Mouse (Mus musculus) adrenal gland, adult 18-20 months (tissue): Measurements from ENCODE around the gene Sema4g. TPM values are rescaled to one million over a fixed set of nuclear protein-coding genes. Genes with fewer than 3 reads are reported as not detected.
"Not testable (repeated sequence)": the region's sequence is repeated elsewhere in the genome, so short reads cannot be mapped to it uniquely, and the experiment has no call there.

Experiments
- DNase-seq, 2 experiments: peaks; one replicate each; pipeline ENCODE4 v3.0.0; 2021 to 2022; ENCODE audit warnings: low spot score in 2 of 2
- total RNA-seq, 2 experiments: library from RNA; stranded (reverse); gene quantifications; 1 replicate in 1 of 2; 2 replicates in 1 of 2; pipeline ENCODE4 v1.2.3; 2021

Gene Sema4g
- total RNA-seq, 2 experiments from 2014 or later, result 4.1 to 5.5 TPM

DNA sequence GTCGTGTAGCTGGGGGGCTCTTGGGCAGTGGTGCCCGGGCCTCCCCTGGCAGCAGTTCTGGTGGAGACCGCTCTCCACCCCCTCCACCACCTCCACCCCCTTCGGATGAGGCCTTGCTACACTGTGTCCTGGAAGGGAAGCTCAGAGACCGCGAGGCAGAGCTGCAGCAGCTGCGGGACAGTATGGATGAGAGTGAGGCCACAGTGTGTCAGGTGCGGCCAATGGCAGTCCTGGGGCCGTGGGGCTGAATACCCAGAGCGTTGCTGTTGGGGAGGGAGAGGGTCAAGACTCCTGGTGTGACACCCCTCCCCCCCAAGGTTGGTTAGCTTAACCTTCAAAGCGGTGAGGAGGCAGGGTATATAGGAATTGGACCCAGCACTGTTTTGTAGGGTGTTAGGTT is 35.1 kb downstream of the Sema4g start:
- no peak for DNase-seq

GRCm38 (mm10) chr19:45024775-45025174 is 35.9 kb downstream of the Sema4g start:
- DNase-seq, result no peak

DNA sequence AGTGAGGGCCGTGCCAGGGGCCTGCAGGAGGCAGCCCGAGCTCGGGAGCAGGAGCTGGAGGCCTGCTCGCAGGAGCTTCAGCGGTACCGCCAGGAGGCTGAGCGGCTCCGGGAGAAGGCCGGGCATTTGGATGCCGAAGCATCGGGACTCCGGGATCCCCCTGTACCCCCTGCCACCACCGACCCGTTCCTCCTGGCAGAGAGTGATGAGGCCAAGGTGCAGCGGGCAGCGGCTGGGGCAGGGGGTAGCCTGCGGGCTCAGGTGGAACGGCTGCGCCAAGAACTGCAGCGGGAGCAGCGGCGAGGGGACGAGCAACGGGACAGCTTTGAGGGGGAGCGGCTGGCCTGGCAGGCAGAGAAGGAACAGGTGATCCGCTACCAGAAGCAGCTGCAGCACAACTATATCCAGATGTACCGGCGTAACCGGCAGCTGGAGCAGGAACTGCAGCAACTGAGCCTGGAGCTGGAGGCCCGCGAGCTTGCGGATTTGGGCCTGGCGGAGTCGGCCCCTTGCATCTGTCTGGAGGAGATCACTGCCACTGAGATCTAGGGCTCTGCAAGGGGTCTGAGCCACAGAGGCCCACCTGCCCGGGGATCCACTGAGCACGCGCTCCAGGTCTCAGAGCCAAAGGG is 37.2 kb downstream of the Sema4g start:
- DNase-seq, result no peak

GRCm38 (mm10) chr19:45026958-45027670 is 38.2 kb downstream of the Sema4g start:
- no peak for DNase-seq

DNA sequence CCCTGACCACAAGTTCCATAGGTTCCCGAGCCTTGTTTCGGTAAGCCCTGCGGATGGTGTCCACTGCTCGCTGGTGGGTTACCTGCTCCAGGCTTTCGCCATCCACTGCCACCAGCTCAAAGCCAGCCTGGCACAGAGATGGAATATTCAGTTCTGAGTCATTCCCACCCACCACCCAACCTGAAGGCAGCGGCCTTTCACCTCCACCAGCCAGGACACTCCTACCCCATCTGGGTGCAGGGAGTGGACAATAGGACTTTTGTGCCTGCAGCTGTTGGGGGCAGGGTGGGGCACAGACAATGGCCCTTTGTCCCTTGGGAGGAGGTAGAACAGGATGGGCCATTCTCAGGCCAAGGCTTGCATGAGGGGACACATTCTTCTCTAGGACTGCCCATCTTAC is 38.9 kb downstream of the Sema4g start:
- DNase-seq, result no peak

DNA sequence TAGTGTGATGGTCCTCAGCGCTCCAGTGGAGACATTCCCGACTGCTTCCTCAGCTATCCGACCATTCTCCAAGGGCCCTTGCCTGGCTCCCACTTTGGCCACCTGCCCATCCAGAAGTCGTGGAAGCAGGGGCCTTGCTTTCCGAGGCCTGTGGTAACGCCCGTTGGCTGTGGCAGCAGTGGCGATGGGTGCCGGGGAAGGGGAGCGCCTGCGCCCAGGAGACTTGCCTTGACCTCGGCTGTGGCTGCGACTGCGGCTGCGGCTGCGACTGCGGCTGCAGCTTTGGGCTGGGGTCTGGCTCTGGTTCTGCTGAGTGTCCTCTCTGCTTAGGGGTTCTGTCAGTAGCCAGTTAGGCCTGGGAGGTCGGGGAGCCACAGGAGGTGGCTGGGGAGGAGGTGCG is 39.8 kb downstream of the Sema4g start:
- DNase-seq, result no peak

DNA sequence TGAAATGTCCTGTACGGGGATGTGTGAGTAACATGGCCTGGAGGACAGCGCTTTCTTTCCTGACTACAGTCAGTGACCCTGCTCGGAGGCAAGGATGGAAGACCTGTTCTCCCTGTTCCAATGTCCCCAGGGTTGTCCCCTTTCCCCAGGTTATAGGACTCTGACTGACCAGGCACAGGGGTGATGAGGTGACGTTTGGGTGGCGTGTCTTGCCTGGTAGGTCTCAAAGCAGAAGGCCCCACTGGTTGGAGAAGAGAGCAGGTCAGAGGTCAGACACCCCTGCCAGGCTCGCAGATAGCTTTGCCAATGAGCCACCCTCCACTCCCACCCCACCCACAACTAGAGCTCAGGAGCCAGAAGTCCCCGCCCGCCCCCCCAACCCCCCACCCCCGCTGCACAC is 40.7 kb downstream of the Sema4g start:
- no peak for DNase-seq

GRCm38 (mm10) chr19:45030111-45030510 is 41.2 kb downstream of the Sema4g start:
- DNase-seq, result peak; percentile 65 to 68

DNA sequence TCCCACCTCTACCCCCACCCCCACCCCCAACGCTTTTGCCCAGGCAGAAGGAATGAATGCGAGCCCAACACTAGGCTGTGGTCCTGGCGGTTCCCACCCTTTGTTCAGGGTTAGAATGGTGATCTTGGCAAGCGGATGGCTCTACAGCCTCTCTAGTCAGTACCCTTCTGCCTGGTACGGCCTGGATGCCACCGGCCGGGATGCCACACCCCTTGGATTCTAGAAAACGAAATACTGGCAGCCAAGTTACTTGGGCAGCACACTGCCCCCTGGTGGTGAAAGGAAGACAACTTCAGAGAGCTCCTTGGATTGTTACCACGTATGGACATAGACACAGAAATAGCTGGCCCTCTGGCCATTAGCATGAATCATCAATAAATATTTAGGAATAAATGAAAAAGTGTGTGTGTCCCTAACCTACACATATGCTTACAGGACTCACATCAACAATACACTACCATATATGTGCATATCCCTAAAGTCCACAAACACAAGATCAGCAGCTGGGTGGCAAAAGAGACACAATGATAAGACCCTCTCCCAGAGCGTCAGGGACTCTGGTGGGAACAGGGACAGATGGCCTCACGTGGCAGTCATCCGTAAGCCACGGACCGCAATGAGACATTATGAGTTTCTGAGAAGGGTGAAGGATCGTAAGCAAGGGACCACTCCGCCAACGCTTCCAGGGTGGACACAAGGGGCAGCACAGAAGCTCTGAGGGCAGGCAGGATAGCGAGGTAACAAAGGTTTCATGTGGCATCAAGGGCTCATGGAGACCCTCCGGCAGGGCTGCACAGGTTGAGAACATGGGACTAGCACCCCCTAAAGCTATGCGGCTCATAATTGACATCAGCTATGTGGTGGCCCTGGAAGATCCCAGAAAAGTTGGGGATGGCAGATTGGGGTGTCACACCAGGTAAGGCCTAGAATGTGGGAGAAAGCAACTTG is 42.1 kb downstream of the Sema4g start:
- peak; percentile 72 to 73 for DNase-seq

GRCm38 (mm10) chr19:45031780-45032179 is 42.9 kb downstream of the Sema4g start:
- peak; percentile 75 to 78 for DNase-seq

- DNase-seq, result no peak
These were observed 43.9 kb downstream of the Sema4g start for GRCm38 (mm10) chr19:45032570-45033332.

DNA sequence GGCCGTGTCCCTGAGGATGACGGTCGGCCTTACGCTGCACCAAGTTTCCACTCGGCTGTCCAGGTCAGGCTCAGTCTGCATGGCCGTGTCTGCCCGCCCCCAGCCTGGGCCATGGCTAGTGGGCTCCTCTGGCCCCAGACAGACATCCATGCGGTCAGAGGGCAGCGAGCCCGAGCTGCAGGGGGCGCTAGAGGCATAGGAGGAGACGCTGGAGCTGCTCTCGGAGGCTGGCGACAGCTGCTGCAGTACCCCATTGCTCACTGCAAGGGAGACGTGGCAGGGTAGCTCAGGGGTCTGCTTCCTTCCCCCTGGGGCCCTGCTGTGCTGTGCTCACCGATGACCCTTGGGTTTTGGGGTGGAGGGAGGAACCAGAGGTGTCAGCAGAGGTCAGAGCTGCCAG is 48.0 kb downstream of the Sema4g start:
- peak; percentile 68 to 71 for DNase-seq

GRCm38 (mm10) chr19:45038198-45038597 is 49.3 kb downstream of the Sema4g start:
- DNase-seq, result not testable (repeated sequence)

DNA sequence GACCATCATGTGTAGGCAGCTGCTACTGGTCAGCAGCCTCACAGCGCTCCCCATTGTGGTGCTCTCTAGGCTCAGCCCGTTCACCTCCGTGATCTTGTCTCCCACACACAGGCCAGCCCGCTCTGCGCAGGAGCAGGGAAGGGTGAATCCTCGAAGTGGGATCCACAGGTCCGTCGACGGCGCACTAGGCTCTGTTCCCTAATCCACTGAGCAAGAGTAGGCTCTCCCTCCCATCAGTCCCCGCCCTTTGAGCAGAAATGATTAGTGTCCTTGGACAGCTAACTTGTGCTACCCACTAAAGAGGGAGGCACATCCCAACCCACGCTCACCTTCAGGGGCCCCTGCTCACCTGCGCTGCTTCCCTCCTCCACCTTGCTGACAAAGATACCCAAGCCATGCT is 51.3 kb downstream of the Sema4g start:
- DNase-seq, result no peak

DNA sequence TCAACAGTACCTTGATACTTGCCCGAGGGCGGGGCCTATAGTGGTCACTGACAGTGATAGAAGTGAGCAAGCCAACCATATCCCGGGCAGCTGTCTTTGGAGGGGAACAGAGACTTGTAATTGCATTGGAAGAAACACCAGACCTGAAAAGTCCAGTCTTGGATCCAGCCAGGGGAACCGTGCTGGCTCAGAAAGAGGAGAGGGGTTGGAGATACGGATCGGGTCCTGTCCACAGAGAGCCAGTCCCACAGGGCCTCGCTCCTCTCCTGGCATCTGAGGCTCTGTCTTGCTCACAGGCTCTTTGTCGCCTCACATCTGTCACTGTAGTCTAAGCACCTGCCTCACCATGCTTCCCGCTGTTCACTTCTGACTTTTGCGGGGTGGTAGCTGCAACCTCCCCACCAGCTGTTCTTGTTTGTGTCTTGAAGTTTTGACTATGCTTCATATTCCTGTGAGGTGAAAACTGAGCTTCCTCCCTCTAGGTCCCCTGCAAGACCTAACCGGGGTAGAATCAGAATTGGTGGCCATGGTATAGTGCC is 55.6 kb downstream of the Sema4g start:
- DNase-seq, result no peak

GRCm38 (mm10) chr19:45045236-45045635 is 56.3 kb downstream of the Sema4g start:
- no peak for DNase-seq

- no peak for DNase-seq
These were observed 56.8 kb downstream of the Sema4g start, which contains the start of gene Pdzd7 for GRCm38 (mm10) chr19:45045651-45046050. TSS of gene Pdzd7 (minus strand) at chr19:45045717.

- DNase-seq, result peak; percentile 75 to 77
These were observed 57.8 kb downstream of the Sema4g start for GRCm38 (mm10) chr19:45046523-45047321.

GRCm38 (mm10) chr19:45047417-45047934 is 58.6 kb downstream of the Sema4g start, which contains the start of gene Sfxn3:
TSS of gene Sfxn3 (plus strand) at chr19:45047503.
- DNase-seq, result peak; percentile 89 to 92
